ENCODE assay signal across 9 mouse cellular contexts in genomic region chr11:77953671-77954070, GRCm38 (mm10). TPM values are rescaled to one million over a fixed set of nuclear protein-coding genes. Genes with fewer than 3 reads are reported as not detected.
A peak's percentile ranks its signal among the peaks of the same experiment; 100 is the strongest.
DNase-seq lines count a peak whose midpoint lies in the region; TF ChIP-seq lines count a peak whose summit lies in the region.
"Had no signal": no experiment of that assay in that cellular context is flagged by ENCODE, and none has a peak within 500 bp of the region (broad histone marks: within the 10 kb centered on the region; RNA-seq: fewer than 3 reads in every experiment).

No protein-coding gene starts in this region.

- no peaks in the 10 kb centered on the region for H3K36me3 ChIP-seq in spleen, adult 2 months (ENCODE audit: control insufficient read depth, insufficient read depth, low read length)
- H3K36me3 ChIP-seq in limb, embryonic 10.5 days = no peaks in the 10 kb centered on the region
- H3K36me3 ChIP-seq: embryonic facial prominence, embryonic 15.5 days had no signal

- 48% methylated on average over 9 of the region's 9 CpGs for WGBS in spleen, adult 2 months
- WGBS in limb, embryonic 10.5 days = 37% methylated on average over 9 of the region's 9 CpGs

- no peak overlapping the region for H3K4me3 ChIP-seq in spleen, adult 2 months (ENCODE audit: extremely low read depth, insufficient read depth, insufficient read length)
- no peak overlapping the region for H3K4me3 ChIP-seq in limb, embryonic 10.5 days
- H3K4me3 ChIP-seq: embryonic facial prominence, embryonic 15.5 days had no signal

- H3K4me1 ChIP-seq in spleen, adult 2 months (ENCODE audit: control insufficient read depth, insufficient read depth, insufficient read length) = no peaks in the 10 kb centered on the region
- no peaks in the 10 kb centered on the region for H3K4me1 ChIP-seq in limb, embryonic 10.5 days
- H3K4me1 ChIP-seq: embryonic facial prominence, embryonic 15.5 days had no signal

- no peak overlapping the region for H3K27ac ChIP-seq in spleen, adult 2 months (ENCODE audit: insufficient read depth, low read length)
- no peak overlapping the region for H3K27ac ChIP-seq in limb, embryonic 10.5 days
- H3K27ac ChIP-seq: embryonic facial prominence, embryonic 15.5 days had no signal

- no peaks in the 10 kb centered on the region for H3K9me3 ChIP-seq in limb, embryonic 10.5 days (replicated peaks)
- H3K9me3 ChIP-seq: embryonic facial prominence, embryonic 15.5 days had no signal

- peak; percentile 66 to 78 for DNase-seq in cerebellum, postnatal 10 days
- no peak for DNase-seq in cerebellum, adult 9-10 months
- DNase-seq in spleen, adult 2 months (ENCODE audit: low read depth in 1 of 2, low spot score in 2 of 2) = no peak
- no peak for DNase-seq in spleen, adult 12 weeks (ENCODE audit: low spot score)
- DNase-seq in limb, embryonic 10.5 days (ENCODE audit: low spot score) = peak; percentile 65
- DNase-seq in thymus, postnatal 36 days = peak; percentile 45 to 51
- DNase-seq in layer of hippocampus, postnatal 10 days (ENCODE audit: low spot score in 2 of 2) = no peak
- no peak for DNase-seq in ovary, postnatal 14 days (ENCODE audit: low spot score)

- TF ChIP-seq POLR2A in spleen, adult 2 months (IDR thresholded peaks at IDR 0.05; ENCODE audit: low read depth, low read length) = no peak

- TF ChIP-seq CTCF in spleen, adult 2 months (IDR thresholded peaks at IDR 0.05; ENCODE audit: extremely low read depth, insufficient read depth, insufficient read length, insufficient replicate concordance) = peak; percentile 23; the same call in 1 of the 2 replicates

- H3K27me3 ChIP-seq in spleen, adult 2 months (ENCODE audit: control insufficient read depth, insufficient read depth, low read length) = 0 out of 2 replicates have a peak, but pooled peaks cover 1% of the 10 kb centered on the region
- H3K27me3 ChIP-seq in limb, embryonic 10.5 days (ENCODE audit: low read depth, poor library complexity, severe bottlenecking) = peaks cover 98% of the 10 kb centered on the region

RNA-seq across cellular contexts. Expression of gene Sez6, which starts 23.1 kb away (rescaled TPM):
- 0.02 TPM in 1 of 2 replicates, not detected in the other for polyA plus RNA-seq in spleen, adult 2 months (2012; rRNA removed)
- 0.11 and 0.14 TPM in 2 replicates for polyA plus RNA-seq in limb, embryonic 10.5 days (2016; fragmentation: Nextera tagmentation; extraction: Ambion mirVana)
- 100 to 1,000 TPM; 215 to 221 TPM for total RNA-seq in layer of hippocampus, postnatal 10 days (2021)

RNA-seq across cellular contexts. Expression of gene Phf12, which starts 28.9 kb away (rescaled TPM):
- 65.4 and 74.9 TPM in 2 replicates for polyA plus RNA-seq in spleen, adult 2 months (2012; rRNA removed)
- 21.0 and 23.1 TPM in 2 replicates for polyA plus RNA-seq in limb, embryonic 10.5 days (2016; fragmentation: Nextera tagmentation; extraction: Ambion mirVana)
- 10 to 100 TPM; 47.1 to 49.2 TPM for total RNA-seq in layer of hippocampus, postnatal 10 days (2021)

RNA-seq across cellular contexts. Expression of gene Pipox, which starts 59.8 kb away (rescaled TPM):
- polyA plus RNA-seq in spleen, adult 2 months (2012; rRNA removed) = 0.27 and 0.56 TPM in 2 replicates
- 0.34 and 0.48 TPM in 2 replicates for polyA plus RNA-seq in limb, embryonic 10.5 days (2016; fragmentation: Nextera tagmentation; extraction: Ambion mirVana)
- total RNA-seq in layer of hippocampus, postnatal 10 days (2021) = 1 to 10 TPM; 1.5 to 1.9 TPM

Comparison
In these comparisons a context has a peak if more than half of its experiments do, and no peak if none do; other contexts are left out.
1. DNase-seq: peak in cerebellum, postnatal 10 days (2 of 2), limb, embryonic 10.5 days (single experiment) and thymus, postnatal 36 days (2 of 2); none in cerebellum, adult 9-10 months (single experiment), spleen, adult 2 months (0 of 2), spleen, adult 12 weeks (single experiment), layer of hippocampus, postnatal 10 days (0 of 2) and ovary, postnatal 14 days (single experiment).